ENCODE assay signal across 21 mouse cellular contexts in genomic region chr3:25449356-25449755, GRCm38 (mm10).
DNase-seq lines count a peak whose midpoint lies in the region; ATAC-seq and TF ChIP-seq lines count a peak whose summit lies in the region.
"Had no signal": no experiment of that assay in that cellular context is flagged by ENCODE, and none has a peak within 500 bp of the region (broad histone marks: within the 10 kb centered on the region; RNA-seq: fewer than 3 reads in every experiment).

No protein-coding gene starts in this region.

- H3K4me3 ChIP-seq in kidney, postnatal 0 days (replicated peaks; ENCODE audit: low read depth, low read length): no peak overlapping the region
- H3K4me3 ChIP-seq in lung, embryonic 14.5 days (ENCODE audit: low read depth, low read length): no peak overlapping the region
- H3K4me3 ChIP-seq: embryonic facial prominence, embryonic 13.5 days; forebrain, embryonic 13.5 days; forebrain, embryonic 15.5 days had no signal

- no peak overlapping the region for H3K4me2 ChIP-seq in kidney, postnatal 0 days (ENCODE audit: low read length)
- no peak overlapping the region for H3K4me2 ChIP-seq in lung, embryonic 14.5 days
- H3K4me2 ChIP-seq: embryonic facial prominence, embryonic 13.5 days; forebrain, embryonic 13.5 days; forebrain, embryonic 15.5 days had no signal

- H3K27ac ChIP-seq in kidney, postnatal 0 days: no peak overlapping the region
- no peak overlapping the region for H3K27ac ChIP-seq in lung, embryonic 14.5 days (ENCODE audit: low read depth)
- H3K27ac ChIP-seq: embryonic facial prominence, embryonic 13.5 days; forebrain, embryonic 13.5 days; forebrain, embryonic 15.5 days had no signal

- no peaks in the 10 kb centered on the region for H3K27me3 ChIP-seq in kidney, postnatal 0 days (ENCODE audit: insufficient read depth, low read length)
- H3K27me3 ChIP-seq in lung, embryonic 14.5 days (ENCODE audit: insufficient read depth, low read length): no peaks in the 10 kb centered on the region
- H3K27me3 ChIP-seq: embryonic facial prominence, embryonic 13.5 days; forebrain, embryonic 13.5 days; forebrain, embryonic 15.5 days had no signal

- H3K36me3 ChIP-seq in kidney, postnatal 0 days (ENCODE audit: insufficient read depth, low read length): no peaks in the 10 kb centered on the region
- H3K36me3 ChIP-seq in lung, embryonic 14.5 days (ENCODE audit: insufficient read depth): no peaks in the 10 kb centered on the region
- H3K36me3 ChIP-seq: embryonic facial prominence, embryonic 13.5 days; forebrain, embryonic 15.5 days had no signal

- TF ChIP-seq CTCF in kidney, postnatal 0 days (IDR thresholded peaks at IDR 0.05; ENCODE audit: low read depth): no peak
- TF ChIP-seq CTCF in lung, embryonic 14.5 days (IDR thresholded peaks at IDR 0.05; ENCODE audit: low read depth): no peak

- no peak overlapping the region for H3K9ac ChIP-seq in kidney, postnatal 0 days (ENCODE audit: low read depth, low read length)
- H3K9ac ChIP-seq in lung, embryonic 14.5 days: no peak overlapping the region
- H3K9ac ChIP-seq: embryonic facial prominence, embryonic 13.5 days; forebrain, embryonic 13.5 days; forebrain, embryonic 15.5 days; forebrain, postnatal 0 days had no signal

- no peak for ATAC-seq in kidney, postnatal 0 days (replicated peaks; ENCODE audit: low FRiP score, low read depth)
- ATAC-seq in lung, embryonic 14.5 days (ENCODE audit: insufficient read depth): no peak
- ATAC-seq in megakaryocyte-erythroid progenitor cell, adult 5-6 weeks (replicated peaks; ENCODE audit: low FRiP score, low TSS enrichment, poor library complexity, severe bottlenecking): no peak
- ATAC-seq: forebrain, embryonic 13.5 days; forebrain, embryonic 15.5 days; forebrain, postnatal 0 days had no signal

- intact Hi-C loops in gastrocnemius, postnatal 14 days (cut with DNase I; ENCODE audit: low total_unique reads): no loop called here

- WGBS in kidney, postnatal 0 days: 51% methylated on average over 4 of the region's 4 CpGs
- 38% methylated on average over 4 of the region's 4 CpGs for WGBS in lung, embryonic 14.5 days

- H3K4me1 ChIP-seq in kidney, postnatal 0 days (replicated peaks; ENCODE audit: insufficient read depth, low read length): no peaks in the 10 kb centered on the region
- H3K4me1 ChIP-seq in lung, embryonic 14.5 days (ENCODE audit: insufficient read depth): no peaks in the 10 kb centered on the region
- H3K4me1 ChIP-seq: embryonic facial prominence, embryonic 13.5 days; forebrain, embryonic 13.5 days; forebrain, embryonic 15.5 days had no signal

- H3K9me3 ChIP-seq in kidney, postnatal 0 days (replicated peaks; ENCODE audit: low read length): no peaks in the 10 kb centered on the region
- H3K9me3 ChIP-seq in lung, embryonic 14.5 days (ENCODE audit: low read depth, low read length): no peaks in the 10 kb centered on the region
- H3K9me3 ChIP-seq: embryonic facial prominence, embryonic 13.5 days; forebrain, embryonic 13.5 days; forebrain, embryonic 15.5 days had no signal

- DNase-seq in gastrocnemius, postnatal 14 days: peak; percentile 12
- DNase-seq in gastrocnemius, adult 8-10 months (ENCODE audit: low spot score in 2 of 2): no peak
- peak; percentile 61 for DNase-seq in kidney, postnatal 0 days (ENCODE audit: low spot score)
- no peak for DNase-seq in kidney, adult 18-20 months
- DNase-seq in lung, embryonic 14.5 days: peak; percentile 63
- no peak for DNase-seq in lung, postnatal 10 days
- DNase-seq: adrenal gland, adult 2 months; adrenal gland, postnatal 10 days; adrenal gland, postnatal 25 days; cerebellum, adult 11 months; cerebellum, adult 18-20 months; cerebellum, adult 8-10 months; cerebellum, adult 9-11 months; cerebellum, postnatal 14 days; cerebellum, postnatal 36 days; embryo, embryonic 11 days; forebrain, postnatal 0 days had no signal

Comparison
In these comparisons a context has a peak if more than half of its experiments do, and no peak if none do; other contexts are left out.
1. DNase-seq: peak in gastrocnemius, postnatal 14 days (single experiment), kidney, postnatal 0 days (single experiment) and lung, embryonic 14.5 days (single experiment); none in gastrocnemius, adult 8-10 months (0 of 2), kidney, adult 18-20 months (single experiment) and lung, postnatal 10 days (single experiment).